Mouse (Mus musculus): ENCODE results near the gene Hexb. TPM values are rescaled to one million over a fixed set of nuclear protein-coding genes. Genes with fewer than 3 reads are reported as not detected.
"Not testable (repeated sequence)": the region's sequence is repeated elsewhere in the genome, so short reads cannot be mapped to it uniquely, and the experiment has no call there.

The Hexb gene
- polyA plus RNA-seq, 2 experiments: 12.8 to 18.4 TPM

GRCm38 (mm10) chr13:97137466-97138400, 60.4 kb downstream of the Hexb start, which contains the start of the genes Gfm2 and Nsa2:
Gene Gfm2 (plus strand): TSS chr13:97137937.
Gene Nsa2 (minus strand): TSS chr13:97137937.
- Histone ChIP-seq H3K27me3 (ENCODE audit: control insufficient read depth, insufficient read depth, low read length) (no peaks in the 10 kb centered on the region), H3K4me3 (ENCODE audit: insufficient read depth in 1 of 2, low read depth in 2 of 2, low read length in 2 of 2) (peak within 1 kb of the TSS; percentile 88), H3K9me3 (ENCODE audit: control insufficient read depth, low read length) (no peaks in the 10 kb centered on the region), H3K36me3 (replicated peaks; ENCODE audit: control insufficient read depth, insufficient read depth, low read depth) (peaks cover 13% of the 10 kb centered on the region), H3K4me1 (replicated peaks; ENCODE audit: control insufficient read depth in 2 of 2, insufficient read depth in 2 of 2, low read length in 1 of 2) (peaks cover 5 to 6% of the 10 kb centered on the region in 2 experiments), H3K27ac (peak within 1 kb of the TSS; percentile 28), H3K9ac (replicated peaks) (peak within 1 kb of the TSS; percentile 87), H3K4me2 (ENCODE audit: low read depth) (peak within 1 kb of the TSS; percentile 75)
- WGBS (ENCODE audit: insufficient replicate concordance): under 1% methylated on average over 57 of the region's 57 CpGs
- peak; percentile 97 for ATAC-seq (ENCODE audit: insufficient read depth)
- peak; percentile 89 to 92 (median 91) for DNase-seq (ENCODE audit: low read depth in 3 of 3, low spot score in 3 of 3)
- TF ChIP-seq EP300 (IDR thresholded peaks at IDR 0.05; ENCODE audit: low read depth) (no peak), CTCF (IDR thresholded peaks at IDR 0.05; ENCODE audit: low read depth) (no peak)

DNA sequence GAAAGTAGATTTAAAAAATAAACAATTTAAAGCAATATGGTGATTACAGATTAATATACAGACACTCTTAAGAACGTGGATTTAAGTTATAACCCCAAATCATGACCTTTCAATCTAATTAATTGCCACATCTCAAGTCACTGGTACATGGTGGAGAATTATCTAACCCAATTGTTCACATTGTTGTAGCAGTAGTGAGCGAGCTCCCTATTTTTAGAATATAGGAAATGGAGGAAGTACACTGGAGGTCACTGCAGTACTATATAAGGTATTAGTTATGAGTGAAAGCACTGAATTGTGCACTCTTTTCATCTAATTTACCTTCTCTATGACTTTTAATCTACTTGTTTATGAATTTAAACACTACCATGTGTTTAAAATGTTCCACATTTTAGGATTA, 67.7 kb downstream of the Hexb start:
- not testable (repeated sequence) for DNase-seq (ENCODE audit: low read depth in 3 of 3, low spot score in 3 of 3); H3K4me2 ChIP-seq (ENCODE audit: low read depth); H3K27ac ChIP-seq; H3K9me3 ChIP-seq (ENCODE audit: control insufficient read depth, low read length); H3K4me1 ChIP-seq (replicated peaks; ENCODE audit: control insufficient read depth in 2 of 2, insufficient read depth in 2 of 2, low read length in 1 of 2); H3K9ac ChIP-seq (replicated peaks); H3K4me3 ChIP-seq (ENCODE audit: insufficient read depth in 1 of 2, low read depth in 2 of 2, low read length in 2 of 2); H3K27me3 ChIP-seq (ENCODE audit: control insufficient read depth, insufficient read depth, low read length); ATAC-seq (ENCODE audit: insufficient read depth)
- no CpG with 5 or more reads among the region's 2 CpGs for WGBS (ENCODE audit: insufficient replicate concordance)
- H3K36me3 ChIP-seq (replicated peaks; ENCODE audit: control insufficient read depth, insufficient read depth, low read depth): peaks cover 23% of the 10 kb centered on the region

DNA sequence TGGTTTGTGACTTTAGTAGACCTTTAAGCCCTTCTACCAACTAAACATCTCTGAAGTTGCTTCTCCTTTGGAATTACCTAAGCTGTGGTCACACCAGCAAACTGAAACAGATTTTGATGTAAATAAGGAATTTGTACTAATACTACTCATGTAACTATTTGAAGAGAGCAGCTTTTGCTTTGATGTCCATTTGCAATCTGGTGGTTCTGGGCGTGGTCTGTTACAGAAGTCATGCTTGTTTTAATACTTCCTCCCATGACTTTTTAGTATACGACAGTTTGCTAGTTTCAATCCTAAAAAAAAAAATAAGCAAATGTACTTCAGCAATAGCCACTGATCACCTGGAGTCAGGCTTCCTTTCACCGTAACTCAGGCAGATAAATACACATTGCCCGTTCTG, 68.5 kb downstream of the Hexb start:
- H3K9me3 ChIP-seq (ENCODE audit: control insufficient read depth, low read length); ATAC-seq (ENCODE audit: insufficient read depth); H3K9ac ChIP-seq (replicated peaks); DNase-seq (ENCODE audit: low read depth in 3 of 3, low spot score in 3 of 3); H3K27ac ChIP-seq; H3K27me3 ChIP-seq (ENCODE audit: control insufficient read depth, insufficient read depth, low read length); H3K4me3 ChIP-seq (ENCODE audit: insufficient read depth in 1 of 2, low read depth in 2 of 2, low read length in 2 of 2); H3K4me2 ChIP-seq (ENCODE audit: low read depth); H3K4me1 ChIP-seq (replicated peaks; ENCODE audit: control insufficient read depth in 2 of 2, insufficient read depth in 2 of 2, low read length in 1 of 2): not testable (repeated sequence)
- WGBS (ENCODE audit: insufficient replicate concordance): 79% methylated on average over 2 of the region's 4 CpGs
- H3K36me3 ChIP-seq (replicated peaks; ENCODE audit: control insufficient read depth, insufficient read depth, low read depth): peaks cover 20% of the 10 kb centered on the region

Other genes starting within 250 kb of the Hexb start
- not detected in 2 replicates for gene 1700029F12Rik, start 164.0 kb downstream of the Hexb start, polyA plus RNA-seq (2012; rRNA removed)
- gene 1700029F12Rik, start 164.0 kb downstream of the Hexb start, polyA plus RNA-seq (2014; fragmentation: Nextera tagmentation; extraction: Ambion mirVana): not detected in 2 replicates
- 0.65 and 1.0 TPM in 2 replicates for gene Fam169a, start 131.1 kb downstream of the Hexb start, polyA plus RNA-seq (2012; rRNA removed)
- 1.2 and 2.4 TPM in 2 replicates for gene Fam169a, start 131.1 kb downstream of the Hexb start, polyA plus RNA-seq (2014; fragmentation: Nextera tagmentation; extraction: Ambion mirVana)
- 0.33 and 0.52 TPM in 2 replicates for gene Gm6169, start 99.1 kb downstream of the Hexb start, polyA plus RNA-seq (2012; rRNA removed)
- gene Gm6169, start 99.1 kb downstream of the Hexb start, polyA plus RNA-seq (2014; fragmentation: Nextera tagmentation; extraction: Ambion mirVana): 0.81 and 1.1 TPM in 2 replicates
- 9.1 and 12.6 TPM in 2 replicates for gene Gfm2, start 60.4 kb downstream of the Hexb start, polyA plus RNA-seq (2012; rRNA removed)
- gene Gfm2, start 60.4 kb downstream of the Hexb start, polyA plus RNA-seq (2014; fragmentation: Nextera tagmentation; extraction: Ambion mirVana): 16.2 and 18.2 TPM in 2 replicates
- 13.4 and 38.2 TPM in 2 replicates for gene Nsa2, start 60.4 kb downstream of the Hexb start, polyA plus RNA-seq (2012; rRNA removed)
- gene Nsa2, start 60.4 kb downstream of the Hexb start, polyA plus RNA-seq (2014; fragmentation: Nextera tagmentation; extraction: Ambion mirVana): 35.9 and 36.2 TPM in 2 replicates
- gene Enc1, start 42.7 kb upstream of the Hexb start, polyA plus RNA-seq (2012; rRNA removed): 1.7 TPM in 2 replicates
- gene Enc1, start 42.7 kb upstream of the Hexb start, polyA plus RNA-seq (2014; fragmentation: Nextera tagmentation; extraction: Ambion mirVana): 0.62 and 0.87 TPM in 2 replicates

Data from liver, embryonic 14.5 days (tissue).